Mouse (Mus musculus) erythroblast, embryonic 14.5 days (primary cell): Measurements from ENCODE around the gene Rab4a.

Source experiments
- GATA1 ChIP-seq: IDR thresholded peaks from 2 replicates; pipeline ENCODE4 v1.6.1; 2012; ENCODE audit warnings: low read length, inconsistent platforms, mixed read lengths
- TAL1 ChIP-seq: IDR thresholded peaks from 3 replicates; pipeline ENCODE4 v1.6.1; 2012; ENCODE audit warnings: low read length, inconsistent platforms, mixed read lengths

DNA sequence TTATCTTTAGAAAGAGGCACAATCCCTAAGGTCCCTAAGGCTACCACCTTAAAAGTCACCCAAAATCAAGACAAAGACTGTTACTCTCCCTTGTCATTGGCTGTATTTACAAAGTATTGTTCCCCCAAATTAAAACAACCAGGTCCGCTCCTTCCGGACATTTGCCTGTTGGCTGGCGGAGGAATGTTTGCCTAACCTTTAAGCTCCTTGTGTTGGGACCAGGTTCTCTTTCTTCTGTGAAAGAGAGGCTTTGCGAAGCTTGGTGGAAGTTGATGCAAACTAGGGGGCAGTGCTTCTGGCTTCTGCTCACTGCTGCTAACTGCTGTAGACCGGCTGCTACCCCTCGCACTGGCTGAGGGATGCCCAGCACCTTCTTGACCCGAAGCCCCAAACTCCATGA is 2.9 kb downstream of the Rab4a start:
- TF ChIP-seq TAL1 = no peak
- TF ChIP-seq GATA1 = no peak
